Mouse (Mus musculus) MEL (cell line): ENCODE data around the gene Ddx28. TPM values are rescaled to one million over a fixed set of nuclear protein-coding genes. Genes with fewer than 3 reads are reported as not detected.

Source experiments
- DNase-seq: peaks from one replicate; pipeline ENCODE4 v3.0.0; 2011; ENCODE audit warnings: low read depth, low spot score
- H3K27ac ChIP-seq: 2 replicates; pipeline ENCODE4 v1.5.1; 2012; ENCODE audit warnings: low read depth, mild to moderate bottlenecking, control low read depth, low read length, moderate library complexity; ENCODE audit not compliant: control insufficient read depth
- H3K27me3 ChIP-seq, 2 experiments: fragments of 150-350 bp in 1 of 2; sonication (generic) in 1 of 2; 2 replicates each; pipeline ENCODE4 v1.6.1; 2012; ENCODE audit warnings: low read length in 2 of 2, mild to moderate bottlenecking in 2 of 2, improper control_type of control experiment in 1 of 2, moderate library complexity in 1 of 2; ENCODE audit not compliant: insufficient read depth in 2 of 2, control insufficient read depth in 1 of 2
- H3K36me3 ChIP-seq, 2 experiments: 2 replicates each; pipeline ENCODE4 v1.6.1; 2012 to 2014; ENCODE audit warnings: low read length in 2 of 2, improper control_type of control experiment in 1 of 2, inconsistent platforms in 1 of 2, mild to moderate bottlenecking in 1 of 2; ENCODE audit not compliant: insufficient read depth in 2 of 2, control insufficient read depth in 1 of 2
- H3K4me1 ChIP-seq, 2 experiments: fragments of 150-350 bp in 1 of 2; sonication (generic) in 1 of 2; 2 replicates each; pipeline ENCODE4 v1.6.1; 2012; ENCODE audit warnings: low read length in 2 of 2, improper control_type of control experiment in 1 of 2, mild to moderate bottlenecking in 1 of 2; ENCODE audit not compliant: insufficient read depth in 2 of 2, control insufficient read depth in 1 of 2
- H3K4me3 ChIP-seq, 2 experiments: fragments of 150-350 bp in 1 of 2; sonication (generic) in 1 of 2; 2 replicates each; pipeline ENCODE4 v1.5.1; 2012; ENCODE audit warnings: low read depth in 2 of 2, low read length in 2 of 2, mild to moderate bottlenecking in 2 of 2, moderate library complexity in 2 of 2, control low read depth in 1 of 2, improper control_type of control experiment in 1 of 2; ENCODE audit not compliant: control insufficient read depth in 1 of 2, insufficient read depth in 1 of 2
- H3K79me2 ChIP-seq: 2 replicates; pipeline ENCODE4 v1.6.1; 2012; ENCODE audit warnings: mild to moderate bottlenecking, low read length, moderate library complexity; ENCODE audit not compliant: control insufficient read depth, poor library complexity, insufficient read depth
- H3K9ac ChIP-seq: 2 replicates; pipeline ENCODE4 v1.6.1; 2012; ENCODE audit warnings: low read depth, mild to moderate bottlenecking, control low read depth, low read length, moderate library complexity; ENCODE audit not compliant: control insufficient read depth, poor library complexity, severe bottlenecking
- H3K9me3 ChIP-seq: fragments of 150-350 bp; sonication (generic); replicated peaks from 2 replicates; pipeline ENCODE4 v1.6.1; 2012; ENCODE audit warnings: mild to moderate bottlenecking, low read length, improper control_type of control experiment, moderate library complexity; ENCODE audit not compliant: insufficient read depth
- E2F4 ChIP-seq: IDR thresholded peaks from 2 replicates; pipeline ENCODE4 v1.6.1; 2011; ENCODE audit warnings: low read depth, low read length, improper control_type of control experiment, borderline replicate concordance
- EP300 ChIP-seq, 2 experiments: IDR thresholded peaks; 2 replicates each; pipeline ENCODE4 v1.6.1; 2011; ENCODE audit warnings: improper control_type of control experiment in 2 of 2, low read length in 2 of 2, low read depth in 1 of 2, mild to moderate bottlenecking in 1 of 2
- ETS1 ChIP-seq: IDR thresholded peaks from 2 replicates; pipeline ENCODE4 v1.6.1; 2012; ENCODE audit warnings: low read depth, mild to moderate bottlenecking, inconsistent platforms, low read length, improper control_type of control experiment, moderate library complexity
- GABPA ChIP-seq: IDR thresholded peaks from 2 replicates; pipeline ENCODE4 v1.6.1; 2012; ENCODE audit warnings: low read depth, mild to moderate bottlenecking, inconsistent platforms, low read length, improper control_type of control experiment, moderate library complexity
- GATA1 ChIP-seq: IDR thresholded peaks from 2 replicates; pipeline ENCODE4 v1.6.1; 2011; ENCODE audit warnings: low read depth, low read length, improper control_type of control experiment
- KAT2A ChIP-seq: conservative IDR thresholded peaks from 2 replicates; pipeline ENCODE4 v1.6.1; 2012; ENCODE audit warnings: low read depth, low read length, improper control_type of control experiment, inconsistent platforms
- MAFK ChIP-seq: IDR thresholded peaks from 2 replicates; pipeline ENCODE4 v1.6.1; 2011; ENCODE audit warnings: low read depth, mild to moderate bottlenecking, low read length, improper control_type of control experiment, borderline replicate concordance
- MAX ChIP-seq: IDR thresholded peaks from 2 replicates; pipeline ENCODE4 v1.6.1; 2011; ENCODE audit warnings: low read length, improper control_type of control experiment
- MYC ChIP-seq: IDR thresholded peaks from 2 replicates; pipeline ENCODE4 v1.6.1; 2011; ENCODE audit warnings: low read depth, mild to moderate bottlenecking, low read length, improper control_type of control experiment, moderate library complexity
- POLR2A ChIP-seq, 2 experiments: IDR thresholded peaks; 2 replicates each; pipeline ENCODE4 v1.6.1; 2011 to 2012; ENCODE audit warnings: low read length in 2 of 2, mild to moderate bottlenecking in 2 of 2, control low read depth in 1 of 2, improper control_type of control experiment in 1 of 2, low read depth in 1 of 2, moderate library complexity in 1 of 2; ENCODE audit not compliant: control insufficient read depth in 1 of 2, insufficient read depth in 1 of 2, poor library complexity in 1 of 2
- POLR2AphosphoS2 ChIP-seq: IDR thresholded peaks from 2 replicates; pipeline ENCODE4 v1.6.1; 2011; ENCODE audit warnings: low read length, improper control_type of control experiment
- POLR2AphosphoS5 ChIP-seq: IDR thresholded peaks from 2 replicates; pipeline ENCODE4 v1.6.1; 2012; ENCODE audit warnings: low read depth, borderline replicate concordance, mild to moderate bottlenecking, inconsistent platforms, low read length, moderate library complexity, mixed read lengths
- RAD21 ChIP-seq: IDR thresholded peaks from 2 replicates; pipeline ENCODE4 v1.6.1; 2011; ENCODE audit warnings: mild to moderate bottlenecking, low read depth, low read length, improper control_type of control experiment
- RCOR1 ChIP-seq: IDR thresholded peaks from 2 replicates; pipeline ENCODE4 v1.6.1; 2012; ENCODE audit warnings: low read depth, mild to moderate bottlenecking, inconsistent platforms, low read length, improper control_type of control experiment
- SIN3A ChIP-seq: IDR thresholded peaks from 2 replicates; pipeline ENCODE4 v1.6.1; 2012; ENCODE audit warnings: low read length, improper control_type of control experiment, inconsistent platforms
- TBP ChIP-seq: IDR thresholded peaks from 2 replicates; pipeline ENCODE4 v1.8.0; 2011; ENCODE audit warnings: low read depth, low read length, improper control_type of control experiment
- TCF12 ChIP-seq: IDR thresholded peaks from 2 replicates; pipeline ENCODE4 v1.6.1; 2014; ENCODE audit warnings: low read depth, mild to moderate bottlenecking, inconsistent platforms, low read length, improper control_type of control experiment, moderate library complexity
- USF1 ChIP-seq: IDR thresholded peaks from 2 replicates; pipeline ENCODE4 v1.6.1; 2014; ENCODE audit warnings: low read depth, mild to moderate bottlenecking, inconsistent platforms, low read length, improper control_type of control experiment, moderate library complexity
- USF2 ChIP-seq, 2 experiments: IDR thresholded peaks; 2 replicates each; pipeline ENCODE4 v1.6.1; 2011 to 2012; ENCODE audit warnings: improper control_type of control experiment in 2 of 2, low read length in 2 of 2, borderline replicate concordance in 1 of 2, inconsistent platforms in 1 of 2, low read depth in 1 of 2, mild to moderate bottlenecking in 1 of 2; ENCODE audit not compliant: insufficient read depth in 1 of 2
- ZC3H11A ChIP-seq: IDR thresholded peaks from 2 replicates; pipeline ENCODE4 v1.6.1; 2012; ENCODE audit warnings: low read depth, mild to moderate bottlenecking, inconsistent platforms, low read length, improper control_type of control experiment
- polyA plus RNA-seq, 2 experiments: library from polyadenylated mRNA; stranded (reverse) in 1 of 2; unstranded in 1 of 2; fragments of >175 nt in 1 of 2; fragments of >200 nt in 1 of 2; gene quantifications; 2 replicates each; pipeline versions ENCODE4 v1.2.1 to v1.2.4; 2012; ENCODE audit warnings: low replicate concordance in 2 of 2, low read depth in 1 of 2; ENCODE audit not compliant: insufficient read length in 2 of 2, insufficient read depth in 1 of 2, missing spikeins in 1 of 2
- total RNA-seq: library from RNA; depleted of rRNA; stranded (reverse); fragments of 300-350 nt; gene quantifications from 2 replicates; pipeline ENCODE4 v1.2.3, GENCODE M21; 2012

Gene Ddx28
- total and polyA plus RNA-seq, 3 experiments, result 21.8 to 29.9 TPM; not detected in 1

DNA sequence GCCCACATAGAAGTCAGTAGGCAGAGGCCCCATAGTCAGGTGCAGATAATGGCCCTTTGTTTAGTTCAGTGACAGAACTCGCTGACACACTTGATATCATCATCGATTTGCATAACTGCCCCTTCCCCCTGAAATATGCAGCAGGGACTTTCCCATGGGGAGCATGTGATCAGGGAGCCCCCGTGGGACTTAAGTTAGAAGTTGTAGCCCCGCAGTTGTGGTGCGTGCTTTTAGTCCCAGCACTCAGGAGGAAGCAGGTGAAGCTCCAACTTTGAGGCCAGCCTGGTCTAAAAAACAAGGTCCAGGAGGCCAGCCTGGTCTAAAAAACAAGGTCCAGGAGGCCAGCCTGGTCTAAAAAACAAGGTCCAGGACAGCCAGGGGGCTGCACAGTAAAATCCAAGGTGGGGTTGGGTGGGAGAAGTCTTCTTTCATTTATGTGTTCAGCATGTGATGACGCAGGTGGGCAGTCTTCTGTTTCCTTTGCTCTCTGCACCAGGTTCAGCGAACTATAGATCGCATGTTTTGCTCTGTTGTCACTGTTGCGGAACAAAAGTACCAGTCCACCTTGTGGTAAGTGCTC, 40.9 kb upstream of the Ddx28 start:
- TF ChIP-seq POLR2AphosphoS5, result no peak
- no peak for TF ChIP-seq TCF12
- no peak for TF ChIP-seq RCOR1
- no peak overlapping the region for H3K9ac ChIP-seq
- H3K79me2 ChIP-seq, result no peaks in the 10 kb centered on the region

DNA sequence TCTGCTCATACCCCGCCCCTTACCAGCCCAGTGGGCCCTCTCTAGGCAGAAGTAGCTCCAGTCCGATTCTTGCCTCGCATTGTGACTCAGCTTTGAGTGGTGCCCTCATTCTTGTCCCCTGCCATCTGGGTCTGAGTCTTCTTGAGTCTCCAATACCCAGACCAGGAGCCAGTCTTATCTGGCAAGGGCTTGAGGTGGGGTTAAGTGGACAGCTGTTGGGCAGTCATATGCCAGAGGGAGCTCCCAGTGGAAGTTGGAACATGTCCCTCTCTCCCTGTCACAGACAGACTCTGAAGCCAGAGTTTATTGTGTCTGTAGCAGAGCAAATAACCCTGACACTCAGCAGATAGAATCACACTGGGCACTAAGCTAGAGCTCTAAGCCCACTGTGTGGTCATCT, 39.4 kb upstream of the Ddx28 start:
- Histone ChIP-seq H3K79me2 (no peaks in the 10 kb centered on the region), H3K36me3 (peaks cover 0 to 2% of the 10 kb centered on the region in 2 experiments; a peak in 2 of 4 replicates)
- no peak for DNase-seq
- TF ChIP-seq POLR2AphosphoS2 (no peak), KAT2A (no peak), GATA1 (no peak), E2F4 (no peak), MAFK (no peak), ZC3H11A (no peak), EP300 (IDR thresholded peaks at IDR 0.05; ENCODE audit: low read depth in 1 of 2, low read length in 2 of 2) (no peak), MYC (no peak), MAX (no peak), GABPA (no peak), POLR2A (IDR thresholded peaks at IDR 0.05; ENCODE audit: control insufficient read depth in 1 of 2, insufficient read depth in 1 of 2, low read depth in 1 of 2, low read length in 2 of 2, poor library complexity in 1 of 2) (no peak), TBP (no peak), USF1 (no peak), RAD21 (no peak), ETS1 (no peak), USF2 (IDR thresholded peaks at IDR 0.05; ENCODE audit: borderline replicate concordance in 1 of 2, insufficient read depth in 1 of 2, low read depth in 1 of 2, low read length in 2 of 2) (no peak), SIN3A (no peak)
- TF ChIP-seq, all 39 proteins: peak for 0
- H3K4me3 ChIP-seq, result no peak overlapping the region
- H3K9me3 ChIP-seq, result no peaks in the 10 kb centered on the region
- no peak overlapping the region for H3K9ac ChIP-seq
- H3K4me1 ChIP-seq, result no peaks in the 10 kb centered on the region
- H3K27ac ChIP-seq, result no peak overlapping the region
- H3K27me3 ChIP-seq, result no peaks in the 10 kb centered on the region

More for the DNA sequence above, 40.9 kb upstream of the Ddx28 start:
- Histone ChIP-seq H3K27me3 (no peaks in the 10 kb centered on the region), H3K4me1 (peaks cover 0 to under 1% of the 10 kb centered on the region in 2 experiments; a peak in 1 of 4 replicates), H3K9me3 (no peaks in the 10 kb centered on the region), H3K27ac (no peak overlapping the region), H3K36me3 (peaks cover 2% of the 10 kb centered on the region in 2 experiments; a peak in 2 of 4 replicates), H3K4me3 (no peak overlapping the region)
- DNase-seq, result no peak
